Mouse (Mus musculus) midbrain, embryonic 14.5 days (tissue): ENCODE results near the gene Cit. TPM values are rescaled to one million over a fixed set of nuclear protein-coding genes. Genes with fewer than 3 reads are reported as not detected.

Experiments used
- ATAC-seq: fragments of 200-750 bp; cut with Nextera tagmentation; 2 replicates; pipeline ENCODE4 v1.8.0; 2017; ENCODE audit warnings: moderate number of reproducible peaks, moderate library complexity; ENCODE audit not compliant: low FRiP score, low TSS enrichment
- DNase-seq: peaks from one replicate; pipeline ENCODE4 v3.0.0-alpha.2; 2015
- H3K27ac ChIP-seq: fragments of 300-500 bp; sonication (generic); replicated peaks from 2 replicates; pipeline ENCODE4 v1.5.1; 2014; ENCODE audit warnings: mild to moderate bottlenecking, low read depth, low read length, moderate library complexity
- H3K27me3 ChIP-seq: fragments of 300-500 bp; sonication (generic); 2 replicates; pipeline ENCODE4 v1.6.1; 2014; ENCODE audit warnings: low read length, control low read depth, mixed read lengths; ENCODE audit not compliant: control insufficient read depth, insufficient read depth
- H3K36me3 ChIP-seq: fragments of 300-500 bp; sonication (generic); 2 replicates; pipeline ENCODE4 v1.6.1; 2014; ENCODE audit warnings: low read length, control low read depth; ENCODE audit not compliant: control insufficient read depth, insufficient read depth
- H3K4me1 ChIP-seq: fragments of 300-500 bp; sonication (generic); 2 replicates; pipeline ENCODE4 v1.6.1; 2014; ENCODE audit warnings: mild to moderate bottlenecking, antibody characterized with exemption, low read length, control low read depth; ENCODE audit not compliant: control insufficient read depth, insufficient read depth
- H3K4me2 ChIP-seq: fragments of 300-500 bp; sonication (generic); 2 replicates; pipeline ENCODE4 v1.6.1; 2014; ENCODE audit warnings: mild to moderate bottlenecking, low read length, moderate library complexity
- H3K4me3 ChIP-seq: fragments of 300-500 bp; sonication (generic); replicated peaks from 2 replicates; pipeline ENCODE4 v1.5.1; 2014; ENCODE audit warnings: low read depth, low read length
- H3K9ac ChIP-seq: fragments of 300-500 bp; sonication (generic); replicated peaks from 2 replicates; pipeline ENCODE4 v1.6.1; 2014; ENCODE audit warnings: mild to moderate bottlenecking, low read length, moderate library complexity
- H3K9me3 ChIP-seq: fragments of 300-500 bp; sonication (generic); 2 replicates; pipeline ENCODE4 v1.6.1; 2016; ENCODE audit warnings: low read length, control low read depth, mixed read lengths; ENCODE audit not compliant: control insufficient read depth
- WGBS: fragments of 180-500 bp; shearing (Covaris S2); extraction: QIAGEN DNeasy Blood & Tissue Kit; methylation state at CpG from one replicate; pipeline ENCODE4 v1.1.7; 2014; 5-methylcytosine and 5-hydroxymethylcytosine counted together
- polyA plus RNA-seq: library from polyadenylated mRNA; unstranded; fragments of >200 nt; fragmentation: Nextera tagmentation; extraction: Ambion mirVana; gene quantifications from 2 replicates; pipeline ENCODE4 v1.2.1, GENCODE M21; 2014

Cit gene
- polyA plus RNA-seq, 1 experiment from 2014 or later = 17.0 TPM

DNA sequence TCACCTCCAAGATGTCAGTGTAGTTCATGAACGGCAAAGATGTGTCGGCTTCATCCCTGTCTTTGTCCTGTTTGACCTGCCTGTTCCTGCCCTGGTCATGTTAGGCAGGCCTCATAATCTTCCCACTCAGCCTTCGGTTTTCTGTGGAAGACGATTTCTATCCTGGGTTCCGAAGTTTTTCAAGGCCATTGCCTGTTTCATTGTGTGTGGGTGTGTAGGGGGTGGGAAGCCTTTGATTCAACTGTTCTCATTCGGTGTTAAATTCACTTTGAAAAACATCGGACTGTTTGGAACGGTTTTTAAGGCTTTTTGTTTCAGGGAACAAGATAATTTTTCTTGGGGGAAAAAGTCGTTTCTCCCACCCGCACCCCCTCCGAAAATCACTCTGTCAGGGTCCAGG is 87.2 kb downstream of the Cit start:
- Histone ChIP-seq H3K4me2 (no peak overlapping the region), H3K4me1 (no peaks in the 10 kb centered on the region), H3K27me3 (no peaks in the 10 kb centered on the region), H3K9me3 (no peaks in the 10 kb centered on the region), H3K9ac (no peak overlapping the region), H3K4me3 (no peak overlapping the region), H3K27ac (no peak overlapping the region), H3K36me3 (peaks cover 16% of the 10 kb centered on the region)
- WGBS = 94% methylated on average over 11 of the region's 11 CpGs
- ATAC-seq = no peak
- no peak for DNase-seq

DNA sequence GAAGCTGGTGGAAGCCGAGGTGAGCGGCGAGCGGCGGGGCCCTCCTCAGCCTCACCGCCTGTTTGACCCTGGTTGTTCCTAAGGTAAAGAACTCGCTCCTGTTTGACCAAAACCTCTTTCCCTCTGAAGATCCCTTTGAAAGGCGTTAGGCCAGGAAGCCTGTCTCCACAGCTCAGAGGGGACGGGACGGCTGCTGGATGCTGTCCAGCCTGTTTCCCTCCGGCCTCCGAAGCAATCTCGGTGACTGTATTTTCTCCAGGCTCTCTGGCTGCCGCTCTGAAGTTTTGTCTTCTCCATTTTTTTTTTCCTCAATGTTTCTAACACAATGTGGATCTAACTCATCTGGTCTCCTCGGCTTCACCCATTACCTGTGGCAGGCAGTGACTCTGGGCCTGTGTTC is 91.8 kb downstream of the Cit start:
- H3K4me2 ChIP-seq = no peak overlapping the region
- no peaks in the 10 kb centered on the region for H3K4me1 ChIP-seq
- no peak overlapping the region for H3K4me3 ChIP-seq
- ATAC-seq = no peak
- no peaks in the 10 kb centered on the region for H3K27me3 ChIP-seq
- no peaks in the 10 kb centered on the region for H3K9me3 ChIP-seq
- H3K36me3 ChIP-seq = peaks cover 22% of the 10 kb centered on the region; the same call in 1 of the 2 replicates
- 92% methylated on average over 15 of the region's 15 CpGs for WGBS
- H3K9ac ChIP-seq = no peak overlapping the region
- no peak for DNase-seq
- H3K27ac ChIP-seq = no peak overlapping the region

DNA sequence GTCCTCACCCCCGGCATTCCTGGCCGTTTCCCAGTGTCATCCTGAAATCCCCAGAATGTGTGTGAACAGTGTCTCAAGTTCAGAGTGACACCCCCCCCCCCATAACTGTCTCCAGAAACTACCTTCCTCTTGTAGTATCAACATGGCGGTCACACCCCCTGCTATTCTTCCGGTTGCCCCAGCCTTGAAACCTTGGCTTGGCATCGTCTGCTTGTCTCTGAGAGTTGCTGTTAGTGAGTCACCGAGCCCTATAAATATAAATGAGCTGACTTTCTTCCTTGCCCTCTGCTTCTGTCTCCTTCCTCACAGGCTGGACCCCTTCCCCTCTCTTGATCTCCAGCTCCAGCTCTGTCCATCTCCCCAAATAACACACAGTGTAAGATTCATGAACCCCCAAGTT is 92.5 kb downstream of the Cit start:
- peaks cover 25% of the 10 kb centered on the region for H3K36me3 ChIP-seq

DNA sequence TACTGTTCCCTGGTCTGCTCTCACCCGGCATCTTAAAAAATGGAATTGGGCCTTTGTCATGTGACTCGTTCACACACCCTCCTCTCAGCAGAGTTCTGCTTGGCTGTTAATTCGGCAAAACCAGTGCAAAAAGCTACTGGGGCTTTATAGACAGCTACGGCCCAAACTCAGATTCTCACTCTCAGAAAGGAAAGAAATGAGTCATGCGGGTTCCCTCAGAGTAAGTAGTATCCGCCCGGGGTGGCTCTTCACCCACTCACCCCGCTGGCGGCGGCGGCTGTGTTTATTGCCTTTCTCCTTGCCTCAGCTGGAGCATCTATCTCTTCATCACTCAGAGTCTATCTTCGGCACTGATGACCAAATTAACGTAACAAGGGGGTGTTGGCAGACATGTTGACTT is 93.9 kb downstream of the Cit start:
- WGBS = 97% methylated on average over 13 of the region's 13 CpGs
- no peak overlapping the region for H3K4me3 ChIP-seq
- no peaks in the 10 kb centered on the region for H3K9me3 ChIP-seq
- H3K9ac ChIP-seq = no peak overlapping the region
- DNase-seq = no peak
- H3K4me2 ChIP-seq = no peak overlapping the region
- no peak overlapping the region for H3K27ac ChIP-seq
- peaks cover 33% of the 10 kb centered on the region for H3K36me3 ChIP-seq
- H3K27me3 ChIP-seq = no peaks in the 10 kb centered on the region
- no peaks in the 10 kb centered on the region for H3K4me1 ChIP-seq
- no peak for ATAC-seq

More for the DNA sequence above, 92.5 kb downstream of the Cit start:
- Histone ChIP-seq H3K9ac (no peak overlapping the region), H3K4me2 (no peak overlapping the region), H3K27ac (no peak overlapping the region), H3K27me3 (no peaks in the 10 kb centered on the region), H3K4me3 (no peak overlapping the region), H3K9me3 (no peaks in the 10 kb centered on the region), H3K4me1 (no peaks in the 10 kb centered on the region)
- DNase-seq (no peak), ATAC-seq (no peak)
- WGBS = 97% methylated on average over 6 of the region's 6 CpGs

DNA sequence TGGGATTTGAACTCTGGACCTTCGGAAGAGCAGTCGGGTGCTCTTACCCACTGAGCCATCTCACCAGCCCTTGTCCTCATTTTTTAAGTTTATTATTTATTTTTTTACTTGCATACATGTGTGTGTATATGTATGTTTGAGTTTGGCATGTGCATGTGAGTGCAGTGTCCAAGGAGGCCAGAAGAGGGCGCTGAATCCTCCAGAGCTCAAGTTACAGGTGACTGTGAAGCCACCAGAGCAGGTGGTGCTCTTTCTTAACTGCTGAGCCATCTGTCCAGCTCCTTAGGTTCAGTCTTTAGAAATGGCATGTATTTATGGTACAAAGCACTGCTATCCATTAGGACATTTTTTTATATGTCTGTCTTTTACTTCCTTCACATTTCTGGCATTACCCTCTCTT is 97.3 kb downstream of the Cit start:
- Histone ChIP-seq H3K4me3 (no peak overlapping the region), H3K27me3 (no peaks in the 10 kb centered on the region), H3K27ac (no peak overlapping the region), H3K9me3 (no peaks in the 10 kb centered on the region), H3K4me1 (no peaks in the 10 kb centered on the region), H3K4me2 (no peak overlapping the region), H3K36me3 (peaks cover 38% of the 10 kb centered on the region), H3K9ac (no peak overlapping the region)
- no peak for DNase-seq
- 92% methylated on average over 3 of the region's 3 CpGs for WGBS
- ATAC-seq = no peak

DNA sequence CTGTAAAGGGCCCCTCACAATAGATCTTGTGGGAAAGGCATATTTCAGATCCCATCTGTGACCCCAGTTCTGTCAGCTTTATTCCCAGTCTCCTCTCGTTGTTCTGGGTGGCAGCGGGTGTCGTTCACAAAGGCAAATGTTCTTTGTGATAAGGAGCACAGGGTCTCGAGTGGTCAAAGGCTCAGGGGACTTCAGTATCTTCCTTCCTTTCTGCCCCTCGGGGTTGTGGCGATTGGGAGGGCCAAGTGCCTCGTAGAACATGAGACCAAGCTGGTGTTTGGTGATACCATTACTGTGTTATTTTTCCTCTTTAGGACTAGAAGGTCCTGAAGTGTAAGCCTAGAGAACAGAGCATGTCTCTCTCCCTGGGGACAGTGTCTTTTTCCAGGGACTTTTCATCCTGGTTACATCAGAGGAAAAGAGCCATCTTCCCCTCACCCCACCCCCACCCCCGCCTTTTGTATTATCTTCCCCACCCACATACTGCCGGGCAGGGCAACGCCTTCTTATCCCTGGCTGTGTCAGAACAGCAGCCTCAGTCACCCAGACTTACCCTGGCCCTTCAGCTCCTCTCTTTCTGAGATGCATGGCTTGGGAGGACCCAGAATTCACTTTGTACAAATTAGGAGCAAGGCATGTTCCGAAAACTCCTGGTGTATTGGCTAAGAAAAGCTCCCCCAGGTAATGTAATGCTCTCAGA is 99.9 kb downstream of the Cit start:
- peaks cover 37% of the 10 kb centered on the region for H3K36me3 ChIP-seq
- no peak for ATAC-seq
- 47% methylated on average over 11 of the region's 11 CpGs for WGBS

DNA sequence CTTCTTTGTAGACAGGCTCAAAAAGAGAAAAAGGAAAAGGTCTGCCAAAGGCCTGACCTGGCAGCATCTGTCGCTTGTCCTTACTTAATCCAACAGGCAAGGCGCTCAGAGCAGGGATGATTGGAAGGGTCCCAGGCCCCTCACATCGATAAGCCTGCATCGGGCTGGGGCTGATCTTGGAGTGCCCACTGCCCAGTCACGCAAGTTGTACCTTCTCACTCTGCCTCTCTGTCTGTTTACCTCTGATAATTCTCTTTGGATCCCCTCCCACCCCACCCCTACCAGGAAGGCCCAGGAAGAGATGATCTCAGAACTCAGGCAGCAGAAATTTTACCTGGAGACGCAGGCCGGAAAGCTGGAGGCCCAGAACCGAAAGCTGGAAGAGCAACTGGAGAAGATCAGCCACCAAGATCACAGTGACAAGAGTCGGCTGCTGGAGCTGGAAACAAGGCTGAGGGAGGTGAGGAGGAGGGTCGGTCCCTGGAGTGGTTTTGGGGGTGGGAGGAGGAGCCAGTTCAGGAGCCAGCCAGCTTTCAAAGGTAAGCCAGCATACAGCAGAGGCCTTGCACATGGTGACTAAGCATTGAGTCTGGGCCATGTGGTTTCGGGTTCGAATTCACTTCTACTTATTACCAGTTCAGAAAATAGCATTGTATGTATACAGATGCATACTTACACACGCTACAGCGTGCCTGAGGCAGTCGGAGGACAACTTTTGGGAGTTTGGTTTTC is 102.7 kb downstream of the Cit start:
- Histone ChIP-seq H3K9ac (no peak overlapping the region), H3K4me2 (no peak overlapping the region), H3K36me3 (peaks cover 40% of the 10 kb centered on the region), H3K27me3 (no peaks in the 10 kb centered on the region), H3K4me3 (no peak overlapping the region), H3K4me1 (no peaks in the 10 kb centered on the region), H3K9me3 (no peaks in the 10 kb centered on the region), H3K27ac (no peak overlapping the region)
- DNase-seq (no peak), ATAC-seq (no peak)
- 96% methylated on average over 15 of the region's 15 CpGs for WGBS

More for the DNA sequence above, 99.9 kb downstream of the Cit start:
- no peaks in the 10 kb centered on the region for H3K27me3 ChIP-seq
- H3K27ac ChIP-seq = no peak overlapping the region
- no peaks in the 10 kb centered on the region for H3K4me1 ChIP-seq
- no peak overlapping the region for H3K4me2 ChIP-seq
- H3K4me3 ChIP-seq = no peak overlapping the region
- no peak overlapping the region for H3K9ac ChIP-seq
- no peak for DNase-seq
- H3K9me3 ChIP-seq = no peaks in the 10 kb centered on the region

DNA sequence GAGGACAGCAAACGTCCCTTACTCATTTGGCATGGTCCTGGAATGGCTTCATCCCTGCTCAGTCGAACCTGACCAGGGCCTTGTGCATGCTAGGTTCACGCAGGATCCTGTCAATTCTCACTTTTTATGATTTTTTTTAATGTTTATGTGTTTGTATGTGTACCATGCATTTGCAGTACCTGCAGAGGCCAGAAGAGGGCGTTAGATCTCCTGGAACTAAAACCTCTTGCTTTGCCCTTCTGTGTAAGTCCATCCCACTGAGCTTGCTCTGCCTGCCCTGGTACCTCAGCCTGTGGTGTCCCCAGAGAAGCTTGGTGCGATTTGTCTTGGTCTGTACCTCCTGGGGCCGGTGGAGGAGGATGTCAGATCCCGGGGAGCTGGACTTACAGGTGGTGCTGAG is 105.9 kb downstream of the Cit start:
- Histone ChIP-seq H3K4me1 (no peaks in the 10 kb centered on the region), H3K27ac (no peak overlapping the region), H3K4me2 (no peak overlapping the region), H3K27me3 (no peaks in the 10 kb centered on the region), H3K9me3 (no peaks in the 10 kb centered on the region), H3K4me3 (no peak overlapping the region), H3K9ac (no peak overlapping the region), H3K36me3 (peaks cover 48% of the 10 kb centered on the region)
- 85% methylated on average over 7 of the region's 7 CpGs for WGBS
- DNase-seq (no peak), ATAC-seq (no peak)

DNA sequence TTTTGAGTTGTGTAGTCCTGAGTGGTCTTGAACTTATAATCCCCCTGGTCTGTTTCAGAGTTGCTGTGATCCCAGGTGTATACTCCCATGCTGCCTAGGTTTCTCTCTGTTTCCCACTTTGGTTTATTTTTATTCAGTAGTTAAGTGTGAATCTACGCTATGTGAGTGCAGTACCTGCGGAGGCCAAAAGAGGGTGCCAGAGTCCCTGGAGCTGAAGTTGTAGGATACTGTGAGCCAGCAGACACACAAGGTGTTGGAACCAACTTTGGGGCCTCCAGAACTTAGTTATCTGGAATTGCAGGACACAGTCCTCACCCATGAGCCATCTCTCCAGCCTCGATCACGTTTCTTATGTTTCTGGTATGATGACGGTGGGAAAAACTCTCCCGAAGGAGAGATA is 108.1 kb downstream of the Cit start:
- 99% methylated on average over 6 of the region's 6 CpGs for WGBS
- H3K9ac ChIP-seq = no peak overlapping the region
- no peak overlapping the region for H3K4me3 ChIP-seq
- H3K4me1 ChIP-seq = no peaks in the 10 kb centered on the region
- DNase-seq (no peak), ATAC-seq (no peak)
- H3K9me3 ChIP-seq = no peaks in the 10 kb centered on the region
- H3K4me2 ChIP-seq = no peak overlapping the region
- no peak overlapping the region for H3K27ac ChIP-seq
- H3K36me3 ChIP-seq = peaks cover 39% of the 10 kb centered on the region
- H3K27me3 ChIP-seq = no peaks in the 10 kb centered on the region
